Mouse (Mus musculus) urinary bladder, postnatal 4 days (tissue): ENCODE data around the gene Mark2.

ENCODE experiments used
- DNase-seq, 2 experiments: peaks; one replicate each; pipeline ENCODE4 v3.0.0; 2021 to 2022; ENCODE audit warnings: low spot score in 2 of 2

The Mark2 gene

DNA sequence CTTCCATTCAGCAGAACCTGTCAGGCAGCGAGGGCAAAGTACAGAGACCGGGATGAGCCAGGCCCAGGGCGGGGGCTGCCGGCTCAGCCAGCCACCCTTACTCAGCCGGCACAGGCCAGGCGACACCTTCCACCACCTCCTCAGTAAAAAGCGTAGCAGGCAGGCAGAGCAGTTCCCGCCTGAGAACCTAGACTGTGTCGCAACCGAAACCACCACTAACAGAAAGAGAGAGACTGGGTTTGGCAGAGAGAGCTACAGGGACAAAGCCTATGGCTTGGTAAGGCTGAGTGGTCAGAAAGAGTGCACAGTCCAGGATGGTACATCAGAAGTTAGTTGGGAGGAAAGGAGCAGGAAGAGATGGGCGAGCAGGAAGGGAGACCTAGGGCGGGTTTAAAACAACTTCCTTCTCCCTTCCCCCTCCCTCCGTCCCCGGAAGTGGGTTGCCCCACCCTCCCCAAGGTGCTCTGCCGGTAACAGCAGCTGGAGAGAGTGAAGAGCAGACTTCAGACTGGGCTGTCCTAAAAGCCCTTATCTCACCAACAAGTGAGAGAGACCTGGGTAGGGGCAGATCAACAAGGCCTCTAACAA is 46.5 kb downstream of the Mark2 start:
- DNase-seq = no peak

DNA sequence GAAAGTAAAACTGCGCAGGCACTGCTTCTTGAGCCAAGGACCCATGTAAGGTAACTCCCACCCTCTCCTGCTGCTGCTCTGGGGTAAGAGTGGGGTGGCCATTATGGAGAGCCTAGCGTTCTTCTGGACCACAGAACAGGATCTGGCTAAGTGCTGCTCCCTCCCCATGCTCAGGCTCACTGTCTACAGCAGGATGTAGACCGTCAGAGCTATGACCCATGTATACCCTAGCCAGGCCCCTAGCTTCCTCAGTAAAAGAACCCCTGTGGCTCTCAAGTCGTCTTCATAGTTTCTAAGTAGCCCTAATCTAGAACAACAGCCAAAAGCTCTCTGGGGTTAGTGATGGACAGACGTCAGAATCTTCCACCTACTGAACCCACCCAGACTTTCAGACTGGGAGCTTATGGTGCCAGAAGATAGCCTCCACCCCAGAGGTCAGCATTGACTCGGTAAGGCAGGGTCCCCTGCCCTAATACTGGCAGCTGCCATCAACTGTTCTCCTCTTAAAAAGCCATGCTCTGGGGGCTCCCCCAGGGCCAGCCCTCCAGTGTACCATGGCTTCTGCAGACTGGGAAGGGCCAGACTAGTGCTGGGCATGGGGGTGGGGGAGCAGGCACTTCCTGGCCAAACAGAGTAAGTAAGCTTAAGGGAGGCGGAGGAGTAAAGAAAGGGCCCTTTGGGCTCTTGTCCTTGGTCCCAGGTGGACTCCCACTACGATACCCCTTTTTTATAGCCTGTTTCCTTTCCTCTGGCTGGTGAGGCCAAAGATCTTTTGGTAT is 47.4 kb downstream of the Mark2 start:
- DNase-seq = no peak

DNA sequence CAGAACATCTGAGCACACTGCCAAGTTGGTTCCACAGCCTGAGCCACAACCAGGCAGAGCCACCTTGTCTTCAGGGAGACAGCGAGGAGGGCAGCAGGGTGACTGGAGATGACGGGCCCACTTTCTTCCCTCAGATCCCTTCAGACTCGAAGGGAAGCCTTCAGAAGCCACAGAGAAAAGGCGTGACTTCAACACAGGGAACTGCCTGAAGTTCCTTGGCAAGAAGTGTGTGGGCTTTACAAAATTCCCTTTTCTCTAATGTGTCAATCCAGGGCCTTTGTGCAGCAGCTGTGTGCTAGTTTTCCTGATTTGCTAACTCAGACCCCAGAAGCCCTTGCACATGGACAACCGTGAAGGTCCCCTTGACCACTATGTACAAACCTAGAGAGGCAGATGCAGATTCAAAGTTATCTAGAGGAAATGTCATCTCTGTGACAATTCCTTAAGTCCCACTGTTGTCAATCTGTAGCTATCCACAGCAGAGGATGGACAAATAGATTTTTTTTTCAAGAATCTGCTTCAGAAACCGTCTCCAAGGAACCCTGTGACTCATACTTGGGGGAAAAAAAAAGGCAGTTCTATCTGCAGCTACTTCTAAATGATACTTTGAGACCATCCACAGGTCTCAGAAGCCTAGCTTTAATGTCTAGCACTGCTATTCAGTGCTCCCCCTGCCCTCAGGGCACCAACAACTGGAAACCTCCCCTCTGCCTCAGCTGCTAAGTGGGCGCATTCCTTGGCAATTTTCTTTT is 49.5 kb downstream of the Mark2 start:
- no peak for DNase-seq

DNA sequence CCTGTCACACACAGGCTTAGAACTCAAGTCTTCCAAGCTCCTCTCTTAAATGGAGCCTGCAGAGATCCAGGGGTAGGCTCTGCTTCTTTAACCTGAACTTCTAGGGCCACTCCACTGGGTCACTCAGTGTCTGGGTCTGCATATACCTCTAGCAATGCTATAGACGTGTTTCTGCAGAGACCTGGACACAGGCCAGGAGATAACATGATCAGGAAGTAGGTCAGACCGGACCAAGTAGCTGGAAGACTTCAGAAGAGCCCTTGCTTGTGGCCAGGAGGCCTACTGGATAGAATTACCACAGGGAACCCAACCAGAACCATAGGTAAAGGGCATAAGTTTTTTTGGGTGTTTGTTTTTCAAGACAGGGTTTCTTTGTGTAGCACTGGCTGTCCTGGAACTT is 51.9 kb downstream of the Mark2 start:
- DNase-seq = no peak

DNA sequence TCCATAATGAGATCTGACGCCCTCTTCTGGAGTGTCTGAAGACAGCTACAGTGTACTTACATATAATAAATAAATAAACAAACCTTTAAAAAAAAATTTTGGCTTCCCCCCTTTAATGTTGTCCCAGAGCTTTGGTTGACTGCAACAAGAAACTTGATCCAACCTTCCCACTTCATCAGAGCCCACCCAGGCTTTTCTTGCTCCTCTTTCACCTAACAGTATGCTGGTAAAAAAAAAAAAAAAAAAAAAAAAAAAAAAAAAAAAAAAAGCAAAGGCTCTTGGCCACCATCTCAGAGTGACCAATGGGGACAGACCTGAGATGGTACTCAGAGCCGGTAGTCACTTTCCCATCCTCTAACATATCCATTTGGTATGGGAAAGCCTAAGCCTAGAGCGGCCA is 53.4 kb downstream of the Mark2 start:
- DNase-seq = no peak

DNA sequence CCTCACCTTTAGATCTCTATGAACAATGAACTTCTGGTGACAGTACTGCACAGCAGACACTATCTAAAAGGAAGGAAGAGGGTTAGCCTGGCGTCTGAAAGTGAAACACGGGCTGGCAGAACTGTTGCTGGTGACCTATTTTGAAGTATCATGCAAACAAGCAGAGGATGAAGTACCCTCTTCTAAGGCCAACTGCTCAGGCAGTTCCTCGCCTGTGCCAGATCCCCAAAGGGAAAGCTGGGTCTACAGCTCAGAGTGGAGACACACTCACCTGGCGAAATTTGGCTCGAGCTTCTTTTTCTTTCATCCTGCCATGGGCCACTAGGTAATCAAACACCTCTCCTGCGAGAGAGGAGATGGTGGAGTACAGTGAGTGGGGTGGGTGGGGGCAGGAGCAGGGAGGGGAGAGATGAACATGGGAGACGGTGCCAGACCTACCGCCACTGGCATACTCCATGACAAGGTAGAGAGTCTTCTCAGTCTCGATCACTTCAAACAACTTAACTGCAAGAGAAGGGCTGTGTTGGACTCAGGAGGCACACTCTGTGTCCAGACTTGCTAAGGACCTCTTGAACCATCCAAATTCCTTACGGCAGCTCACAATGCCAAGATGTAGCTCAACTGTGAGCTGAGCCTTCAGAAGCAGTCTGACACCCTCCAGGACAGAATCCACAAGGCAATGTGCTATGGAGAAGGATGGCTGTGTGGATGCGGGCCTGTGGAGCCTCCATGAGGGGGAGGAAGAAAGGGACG is 54.9 kb downstream of the Mark2 start:
- DNase-seq = no peak

DNA sequence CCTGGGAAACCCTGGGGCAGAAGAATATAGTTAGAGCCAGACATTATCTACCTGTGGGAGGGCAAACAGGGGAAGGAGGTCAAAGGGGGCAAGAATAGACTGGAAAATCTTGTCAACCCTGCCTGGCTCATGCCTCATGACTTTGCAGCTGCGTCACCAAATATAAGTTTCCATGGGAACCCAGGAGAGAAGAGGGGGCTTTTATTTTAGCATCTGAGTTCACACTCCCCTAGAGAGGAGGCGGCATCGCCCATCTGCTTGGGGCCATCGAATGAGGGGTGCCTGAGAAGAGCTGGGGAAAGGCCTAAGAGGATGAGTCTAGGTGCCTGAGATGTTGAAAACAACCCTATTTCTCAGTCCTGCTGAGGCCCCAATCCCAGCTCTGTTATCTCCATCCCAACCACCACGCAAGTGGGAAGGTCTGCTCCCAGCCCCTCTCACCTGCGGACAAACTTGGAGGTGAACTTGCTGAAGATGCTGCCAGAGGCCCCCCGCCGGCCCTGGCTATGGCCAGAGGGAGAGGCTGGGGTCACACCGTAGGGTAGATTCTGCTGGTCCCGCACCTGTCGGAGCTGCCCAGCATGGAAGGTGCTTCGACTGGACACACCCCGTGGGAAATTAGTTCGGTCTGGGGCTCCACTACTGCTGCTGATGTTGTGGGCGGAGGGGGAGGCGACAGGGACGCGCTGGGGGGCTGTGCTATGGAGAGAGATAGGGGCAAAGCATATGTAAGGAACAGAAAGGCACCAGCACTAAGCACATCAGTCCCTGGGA is 60.9 kb downstream of the Mark2 start:
- no peak for DNase-seq

DNA sequence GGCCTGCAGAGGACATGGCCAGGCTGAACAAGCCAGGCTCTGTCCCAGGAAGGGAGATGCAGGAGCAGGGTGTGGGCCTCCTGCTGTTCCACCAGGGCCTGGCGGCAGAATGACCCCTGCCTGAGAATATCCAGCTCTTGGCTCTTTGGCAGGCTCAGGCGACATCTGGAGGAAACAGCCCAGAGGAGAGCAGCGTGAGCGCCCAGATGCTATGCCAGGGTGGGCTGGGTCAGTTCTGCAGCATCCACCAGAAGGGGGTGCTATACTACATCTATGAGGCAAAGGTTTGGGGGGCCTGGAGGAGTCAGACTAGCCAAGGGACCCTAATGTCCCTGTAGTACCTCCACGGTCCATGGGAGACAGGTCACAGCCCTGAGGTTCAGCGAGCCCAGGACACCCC is 62.5 kb downstream of the Mark2 start:
- DNase-seq = peak in 1 of 2 experiments; percentile 54

DNA sequence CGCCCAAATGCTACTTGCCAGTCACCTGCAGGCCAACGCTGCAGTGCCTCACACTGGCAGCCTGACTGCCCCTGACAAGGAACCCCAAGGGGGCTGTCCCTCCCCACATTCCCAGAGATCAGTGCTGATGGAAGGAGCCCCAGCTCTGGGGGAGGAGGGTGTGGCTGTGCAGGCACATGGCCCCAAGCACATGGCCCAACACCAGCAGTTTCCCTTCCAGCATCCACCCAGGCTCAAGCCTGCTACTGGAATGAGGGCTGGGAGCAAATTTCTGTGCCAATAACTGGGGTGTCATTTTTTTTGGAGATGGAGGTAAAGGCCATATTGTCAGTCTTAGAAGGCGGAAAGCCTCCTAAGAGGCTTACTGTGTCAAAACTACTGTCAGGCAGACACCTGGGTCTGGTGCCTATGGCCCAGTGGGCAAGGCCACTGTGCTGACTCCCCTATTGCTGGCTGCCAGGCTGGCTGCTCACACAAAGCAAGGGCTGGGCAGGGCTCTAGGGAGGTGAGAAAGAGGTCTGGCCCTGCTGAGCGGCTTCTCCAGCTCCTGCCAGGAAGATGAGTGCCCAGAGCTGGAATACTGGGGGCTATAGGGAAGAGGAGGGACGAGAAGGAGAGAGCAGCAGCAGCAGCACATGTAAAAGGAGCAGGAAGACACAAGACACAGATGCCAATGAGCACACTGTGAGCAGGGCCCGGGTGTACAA is 63.3 kb downstream of the Mark2 start:
- no peak for DNase-seq

DNA sequence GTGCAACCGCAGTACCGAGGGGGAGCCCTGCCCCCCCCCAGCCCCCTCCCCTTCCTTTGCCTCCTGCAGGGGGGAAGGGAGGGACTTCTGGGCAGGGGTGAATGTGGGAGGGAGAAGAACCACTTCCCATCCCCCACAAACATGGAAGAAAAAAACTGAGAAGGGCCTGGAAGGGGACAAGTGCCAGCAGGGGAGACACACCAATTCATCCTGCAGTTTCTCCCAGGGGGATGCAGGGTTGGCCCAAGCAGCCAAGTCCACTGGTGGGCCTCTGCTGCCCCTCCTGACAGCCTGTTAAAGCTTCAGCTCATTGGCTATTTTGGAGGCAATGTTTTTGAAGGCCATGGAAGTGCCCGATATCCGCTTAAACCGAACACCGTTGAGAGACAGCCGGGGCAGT is 64.9 kb downstream of the Mark2 start:
- no peak for DNase-seq

DNA sequence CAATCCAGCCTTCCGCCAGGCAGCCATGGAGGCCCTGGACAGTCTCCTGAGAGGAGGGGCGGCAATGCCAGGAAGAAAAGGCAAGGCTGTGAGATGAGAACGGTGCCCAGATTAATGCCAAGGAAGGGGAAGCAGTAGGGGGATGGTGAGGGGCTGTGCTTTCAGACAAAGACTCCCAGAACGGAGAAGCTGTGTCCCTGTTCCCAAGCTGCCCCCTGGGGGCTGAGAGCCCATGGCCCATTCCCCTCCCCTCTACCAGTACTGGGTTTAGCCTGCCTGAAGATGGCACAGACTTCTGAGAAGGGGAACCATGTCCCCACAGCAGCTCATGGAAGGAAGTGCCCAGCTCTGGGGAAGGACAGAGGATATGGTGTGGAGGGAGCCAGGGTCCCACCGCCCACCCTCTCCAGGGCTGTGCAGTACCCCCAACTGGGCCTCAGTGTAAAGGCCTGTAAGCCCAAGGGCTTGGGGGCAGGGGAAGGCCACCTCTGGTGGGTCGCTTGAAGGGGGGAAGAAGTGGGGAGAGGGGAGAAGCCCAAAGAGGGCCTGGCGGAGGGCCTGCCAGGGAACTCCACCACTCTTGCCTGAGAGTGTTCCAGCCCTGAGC is 65.5 kb downstream of the Mark2 start:
- no peak for DNase-seq

DNA sequence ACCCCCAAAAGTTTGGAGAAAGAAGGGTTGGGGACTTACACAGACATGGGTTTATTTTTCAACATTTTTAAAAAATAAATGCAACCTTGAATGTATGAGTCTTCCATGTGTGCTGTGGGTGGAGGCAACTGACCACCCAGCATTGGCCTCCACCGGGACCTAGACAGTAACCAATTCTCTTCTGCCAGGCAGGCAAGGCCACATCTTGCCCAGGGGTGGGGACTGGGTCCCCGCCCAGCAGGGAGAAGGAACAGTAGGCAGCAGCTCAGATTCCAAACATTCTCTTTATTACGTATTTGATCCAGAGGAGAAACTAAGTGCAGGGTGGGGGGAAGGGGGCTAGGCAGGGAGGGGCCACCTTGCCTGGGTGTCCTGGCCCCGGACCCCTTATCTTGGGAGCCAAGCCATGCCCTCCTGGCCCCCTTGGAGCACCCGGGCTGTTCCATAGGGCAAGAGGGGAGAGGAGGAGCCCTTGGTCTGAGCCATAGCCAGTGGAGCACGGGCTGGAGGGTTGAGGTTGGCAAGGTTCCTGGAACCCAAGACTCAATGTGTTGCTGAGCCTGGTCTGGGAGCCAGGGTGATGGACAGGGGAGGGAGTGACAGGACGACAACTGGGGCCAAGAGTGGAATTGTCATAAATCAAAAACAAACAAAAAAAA is 66.4 kb downstream of the Mark2 start:
- no peak for DNase-seq

DNA sequence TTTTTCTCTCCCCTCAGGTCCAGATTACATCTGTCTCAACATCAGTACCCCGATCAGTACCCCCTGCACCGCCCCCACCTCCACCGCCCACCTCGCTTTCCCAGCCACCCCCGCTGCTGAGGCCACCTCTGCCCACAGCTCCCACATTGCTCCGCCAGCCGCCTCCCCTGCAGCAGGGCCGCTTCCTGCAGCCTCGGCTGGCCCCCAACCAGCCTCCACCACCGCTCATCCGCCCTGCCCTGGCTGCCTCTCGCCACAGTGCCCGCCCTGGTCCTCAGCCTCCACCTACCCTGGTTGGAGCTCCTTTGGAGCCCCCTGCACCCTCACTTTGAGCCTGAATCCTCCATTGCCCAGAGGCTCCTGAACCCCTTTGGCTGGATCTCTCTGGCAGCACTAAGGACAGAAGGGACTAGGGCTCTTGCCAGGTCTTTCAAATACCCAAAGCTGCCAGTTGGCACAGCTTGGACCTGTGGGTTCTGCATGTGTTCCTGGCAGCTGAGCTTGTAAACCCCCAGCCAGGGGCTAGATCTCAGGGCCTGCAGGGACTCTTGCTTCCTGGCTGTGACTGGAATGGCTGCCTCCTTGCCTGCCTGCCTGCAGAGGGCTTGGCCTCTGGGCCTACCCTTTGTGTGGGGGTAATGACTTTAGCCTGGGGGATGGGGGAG is 67.2 kb downstream of the Mark2 start:
- DNase-seq = no peak

DNA sequence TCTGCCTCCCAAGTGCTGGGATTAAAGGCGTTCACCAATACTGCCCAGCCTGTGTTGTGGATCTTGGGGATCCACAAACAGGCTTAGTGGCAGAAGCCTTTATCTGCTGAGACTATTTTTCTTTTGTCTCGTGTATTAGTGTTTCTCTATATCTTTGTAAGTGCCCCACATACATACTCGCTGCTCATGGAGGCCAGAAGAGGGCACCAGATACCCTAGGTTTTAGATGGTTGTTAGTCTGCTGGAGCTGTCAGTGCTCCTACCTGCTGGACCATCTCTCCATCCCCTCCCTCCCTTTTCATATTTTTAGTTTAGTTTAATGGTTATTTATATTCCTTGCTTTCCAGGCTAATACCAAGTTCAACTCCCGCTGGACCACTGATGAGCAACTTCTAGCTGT is 68.2 kb downstream of the Mark2 start:
- no peak for DNase-seq

DNA sequence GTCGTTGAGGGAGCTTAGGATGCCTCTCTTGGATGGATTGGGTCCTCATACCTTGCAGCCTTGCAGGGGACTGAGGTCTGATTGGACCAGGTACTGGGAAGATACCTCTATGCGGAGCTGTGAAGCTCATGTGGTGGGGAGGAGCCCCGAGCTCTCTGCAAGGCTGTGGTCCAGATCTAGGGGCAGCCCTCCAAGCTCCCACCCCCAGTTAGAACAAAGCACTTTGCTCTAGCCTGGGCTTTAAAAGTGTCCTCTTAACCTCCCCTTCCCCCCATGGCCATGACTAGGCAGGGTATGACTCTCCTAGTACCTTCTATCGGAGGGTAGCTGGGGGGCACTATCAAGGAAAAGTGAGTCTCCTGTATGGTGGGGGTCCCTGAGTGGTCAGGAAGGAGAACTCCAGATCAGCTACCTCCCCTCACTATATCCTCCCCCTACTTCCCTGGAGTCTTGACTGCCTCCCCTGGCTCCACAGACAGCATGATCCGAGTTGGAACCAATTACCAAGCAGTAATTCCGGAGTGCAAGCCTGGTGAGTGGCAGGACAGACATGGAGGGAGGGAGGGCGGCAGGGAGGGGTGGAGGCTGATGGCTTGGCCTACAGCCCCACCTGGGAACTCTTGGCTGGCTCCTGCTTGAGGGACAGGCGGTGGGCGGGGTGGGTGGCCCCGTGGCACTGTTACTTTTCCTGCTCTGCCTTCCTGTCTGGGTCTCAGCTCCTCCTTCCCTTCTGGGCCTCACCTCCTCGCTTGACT is 72.2 kb downstream of the Mark2 start:
- no peak for DNase-seq

DNA sequence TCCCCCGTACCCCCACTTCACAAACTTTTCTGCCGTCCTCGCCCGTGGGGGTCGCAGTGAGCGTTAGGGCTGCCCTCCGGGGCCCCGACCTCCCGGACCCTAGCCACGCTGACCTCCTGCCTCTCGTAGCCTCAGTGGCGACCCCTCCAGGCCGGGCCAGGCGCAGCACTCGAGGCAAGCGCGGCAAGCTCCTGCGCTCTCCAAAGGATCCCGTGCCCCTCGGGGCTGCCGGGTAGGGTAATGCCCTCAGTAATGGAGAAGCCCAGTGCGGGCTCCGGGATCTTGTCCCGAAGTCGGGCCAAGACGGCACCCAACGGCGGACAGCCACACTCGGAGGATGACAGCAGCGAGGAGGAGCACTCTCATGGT is 73.0 kb downstream of the Mark2 start:
- DNase-seq = peak; percentile 72 to 87

DNA sequence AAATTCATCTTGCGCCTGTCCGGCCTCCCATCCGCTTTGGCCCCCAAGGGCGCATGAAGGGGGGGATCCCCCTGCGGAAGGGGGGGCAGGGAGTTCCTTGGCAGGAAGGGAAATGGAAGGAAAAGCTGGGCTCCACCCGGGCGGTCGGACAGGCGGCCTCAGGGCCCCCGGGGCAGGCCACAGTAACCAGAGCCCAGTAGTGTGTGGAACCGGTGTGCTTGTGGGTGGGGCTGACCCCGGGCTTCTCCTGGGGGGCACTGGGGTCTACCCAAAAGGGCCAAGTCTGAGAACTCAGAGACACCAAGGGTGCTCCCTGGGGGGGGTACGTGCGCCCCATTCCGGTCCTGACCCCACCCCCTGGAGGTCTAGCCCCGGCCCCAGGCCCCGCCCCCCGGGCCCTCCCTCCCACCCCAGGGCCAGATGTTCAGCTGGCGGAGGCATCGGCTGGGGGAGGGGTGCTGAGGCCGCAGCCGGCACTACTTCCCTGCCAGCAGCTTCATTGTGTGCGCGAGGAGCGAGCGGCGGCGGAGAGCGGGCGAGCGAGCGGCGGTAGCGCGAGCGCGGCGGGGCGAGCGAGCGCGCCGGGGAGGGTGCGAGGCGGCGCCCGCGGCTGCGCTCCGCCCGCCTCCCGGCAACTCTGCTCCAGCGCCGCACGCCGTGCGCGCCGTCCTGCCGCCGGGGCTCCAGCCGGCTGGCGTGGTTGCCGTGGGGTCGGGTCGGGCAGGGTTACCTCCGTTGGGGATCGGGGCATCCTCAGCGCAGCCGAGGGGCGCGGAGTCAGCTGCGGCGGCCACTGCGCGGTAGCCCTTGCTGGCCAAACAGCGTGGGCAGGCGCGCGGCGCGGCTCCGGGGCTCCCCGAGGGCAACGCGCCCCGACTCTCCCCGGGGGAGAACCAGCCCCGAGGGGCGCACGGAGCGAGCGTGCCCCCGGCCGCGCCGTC is 73.6 kb downstream of the Mark2 start:
- DNase-seq = peak; percentile 80 to 82
